In genomic region chr3:152047914-152048313, GRCm38 (mm10) we compare ENCODE assay signal across 24 mouse cellular contexts.
DNase-seq lines count a peak whose midpoint lies in the region; ATAC-seq and TF ChIP-seq lines count a peak whose summit lies in the region.
"Had no signal": no experiment of that assay in that cellular context is flagged by ENCODE, and none has a peak within 500 bp of the region (broad histone marks: within the 10 kb centered on the region; RNA-seq: fewer than 3 reads in every experiment).

No protein-coding gene starts in this region.

- H3K9ac ChIP-seq in forebrain, embryonic 14.5 days (ENCODE audit: low read length): no peak overlapping the region
- H3K9ac ChIP-seq: embryonic facial prominence, embryonic 13.5 days; embryonic facial prominence, embryonic 15.5 days; forebrain, embryonic 13.5 days had no signal

- no peak for ATAC-seq in forebrain, embryonic 14.5 days
- ATAC-seq: activated CD4-positive, CD25-positive, alpha-beta regulatory T cell, adult 4 months; CD4-positive, CD25-positive, alpha-beta regulatory T cell, adult 4 months; forebrain, embryonic 13.5 days; forebrain, embryonic 16.5 days had no signal

- H3K4me3 ChIP-seq in embryonic fibroblast, embryonic 13.5 days (ENCODE audit: insufficient read depth, low read length): no peak overlapping the region
- no peak overlapping the region for H3K4me3 ChIP-seq in forebrain, embryonic 14.5 days (ENCODE audit: low read depth, low read length)
- H3K4me3 ChIP-seq: embryonic facial prominence, embryonic 13.5 days; embryonic facial prominence, embryonic 15.5 days; forebrain, embryonic 13.5 days had no signal

- H3K27ac ChIP-seq in embryonic fibroblast, embryonic 13.5 days (ENCODE audit: insufficient read depth, low read length): peak overlapping the region; percentile 86
- no peak overlapping the region for H3K27ac ChIP-seq in forebrain, embryonic 14.5 days (ENCODE audit: low read depth, low read length)
- H3K27ac ChIP-seq: embryonic facial prominence, embryonic 13.5 days; embryonic facial prominence, embryonic 15.5 days; forebrain, embryonic 13.5 days had no signal

- H3K4me1 ChIP-seq in embryonic fibroblast, embryonic 13.5 days (ENCODE audit: control insufficient read depth, insufficient read depth, low read length): peaks cover 3% of the 10 kb centered on the region; the same call in 1 of the 2 replicates
- no peaks in the 10 kb centered on the region for H3K4me1 ChIP-seq in forebrain, embryonic 14.5 days (ENCODE audit: control insufficient read depth, insufficient read depth, low read length)
- H3K4me1 ChIP-seq: embryonic facial prominence, embryonic 13.5 days; embryonic facial prominence, embryonic 15.5 days; forebrain, embryonic 13.5 days had no signal

- no peaks in the 10 kb centered on the region for H3K9me3 ChIP-seq in forebrain, embryonic 14.5 days (replicated peaks; ENCODE audit: control insufficient read depth, low read length)
- H3K9me3 ChIP-seq: embryonic facial prominence, embryonic 13.5 days; embryonic facial prominence, embryonic 15.5 days; forebrain, embryonic 13.5 days; G1E had no signal

- H3K27me3 ChIP-seq in forebrain, embryonic 14.5 days (replicated peaks; ENCODE audit: control insufficient read depth, insufficient read depth, low read length): no peaks in the 10 kb centered on the region
- H3K27me3 ChIP-seq: CH12.LX; embryonic facial prominence, embryonic 13.5 days; embryonic facial prominence, embryonic 15.5 days; forebrain, embryonic 13.5 days had no signal

- H3K4me2 ChIP-seq in forebrain, embryonic 14.5 days (ENCODE audit: low read length): no peak overlapping the region
- H3K4me2 ChIP-seq: embryonic facial prominence, embryonic 13.5 days; embryonic facial prominence, embryonic 15.5 days; forebrain, embryonic 13.5 days had no signal

- no peak for TF ChIP-seq POLR2A in embryonic fibroblast, embryonic 13.5 days (IDR thresholded peaks at IDR 0.05; ENCODE audit: low read depth, low read length)

- DNase-seq in adrenal gland, adult 2 months: peak; percentile 36
- DNase-seq in adrenal gland, adult 8-10 months: no peak
- DNase-seq in 3T3-L1 (ENCODE audit: low read depth, low spot score) (peak; percentile 75), NIH3T3 (ENCODE audit: low read depth) (peak; percentile 49)
- DNase-seq in urinary bladder, postnatal 10 days (ENCODE audit: low spot score): no peak
- DNase-seq in forebrain, embryonic 14.5 days (ENCODE audit: low spot score): no peak
- DNase-seq: adrenal gland, postnatal 10 days; adrenal gland, postnatal 25 days; B cell, adult 2 months; cerebellum, adult 11-12 months; cerebellum, adult 2 months; cerebellum, adult 9-10 months; cerebellum, postnatal 10 days; cerebellum, postnatal 25 days; embryo, embryonic 11 days had no signal

- no peak for TF ChIP-seq CTCF in embryonic fibroblast, embryonic 13.5 days (IDR thresholded peaks at IDR 0.05; ENCODE audit: borderline replicate concordance, insufficient read depth, low read length)

- H3K36me3 ChIP-seq in forebrain, embryonic 14.5 days (ENCODE audit: control insufficient read depth, insufficient read depth, low read length): no peaks in the 10 kb centered on the region
- H3K36me3 ChIP-seq: embryonic facial prominence, embryonic 13.5 days; embryonic facial prominence, embryonic 15.5 days; G1E had no signal

Comparison
In these comparisons a context has a peak if more than half of its experiments do, and no peak if none do; other contexts are left out.
1. DNase-seq: peak in adrenal gland, adult 2 months (single experiment), 3T3-L1 (single experiment) and NIH3T3 (single experiment); none in adrenal gland, adult 8-10 months (single experiment), urinary bladder, postnatal 10 days (single experiment) and forebrain, embryonic 14.5 days (single experiment).